Mouse (Mus musculus) forebrain, embryonic 12.5 days (tissue): ENCODE results near the gene Snrpf. TPM values are rescaled to one million over a fixed set of nuclear protein-coding genes. Genes with fewer than 3 reads are reported as not detected.

ENCODE experiments used
- ATAC-seq: fragments of 200-750 bp; cut with Nextera tagmentation; 2 replicates; pipeline ENCODE4 v1.8.0; 2017; ENCODE audit warnings: moderate TSS enrichment; ENCODE audit not compliant: low FRiP score
- H3K27ac ChIP-seq: fragments of 300-500 bp; sonication (generic); 2 replicates; pipeline ENCODE4 v1.5.1; 2016; ENCODE audit warnings: mild to moderate bottlenecking
- H3K27me3 ChIP-seq: fragments of 300-500 bp; sonication (generic); 2 replicates; pipeline ENCODE4 v1.6.1; 2016; ENCODE audit warnings: mild to moderate bottlenecking
- H3K36me3 ChIP-seq: fragments of 300-500 bp; sonication (generic); replicated peaks from 2 replicates; pipeline ENCODE4 v1.6.1; 2016; ENCODE audit warnings: mild to moderate bottlenecking
- H3K4me1 ChIP-seq: fragments of 300-500 bp; sonication (generic); 2 replicates; pipeline ENCODE4 v1.6.1; 2016
- H3K4me2 ChIP-seq: fragments of 300-500 bp; sonication (generic); 2 replicates; pipeline ENCODE4 v1.6.1; 2016; ENCODE audit warnings: mild to moderate bottlenecking, moderate library complexity
- H3K4me3 ChIP-seq: fragments of 300-500 bp; sonication (generic); replicated peaks from 2 replicates; pipeline ENCODE4 v1.5.1; 2016; ENCODE audit warnings: mild to moderate bottlenecking
- H3K9ac ChIP-seq: fragments of 300-500 bp; sonication (generic); 2 replicates; pipeline ENCODE4 v1.6.1; 2016; ENCODE audit warnings: mild to moderate bottlenecking
- H3K9me3 ChIP-seq: fragments of 300-500 bp; sonication (generic); 2 replicates; pipeline ENCODE4 v1.6.1; 2016
- WGBS: fragments of 180-500 bp; shearing (Covaris S2); methylation state at CpG from one replicate; pipeline ENCODE4 v1.1.7; 2016; 5-methylcytosine and 5-hydroxymethylcytosine counted together
- polyA plus RNA-seq: library from polyadenylated mRNA; unstranded; fragments of >200 nt; fragmentation: Nextera tagmentation; extraction: Ambion mirVana; gene quantifications from 2 replicates; pipeline ENCODE4 v1.2.1, GENCODE M21; 2016

Gene Snrpf
- polyA plus RNA-seq, 1 experiment from 2014 or later: 155 TPM

GRCm38 (mm10) chr10:93609236-93609635 is 19.7 kb upstream of the Snrpf start:
- H3K27me3 ChIP-seq: no peaks in the 10 kb centered on the region; the same call in 1 of the 2 replicates
- no peaks in the 10 kb centered on the region for H3K9me3 ChIP-seq
- H3K4me1 ChIP-seq: no peaks in the 10 kb centered on the region
- no peak overlapping the region for H3K4me2 ChIP-seq
- H3K36me3 ChIP-seq: no peaks in the 10 kb centered on the region
- H3K27ac ChIP-seq: no peak overlapping the region
- no peak overlapping the region for H3K4me3 ChIP-seq
- WGBS: 92% methylated on average over 7 of the region's 7 CpGs
- ATAC-seq: no peak
- no peak overlapping the region for H3K9ac ChIP-seq

GRCm38 (mm10) chr10:93608051-93608450 is 18.5 kb upstream of the Snrpf start:
- no peak overlapping the region for H3K4me3 ChIP-seq
- no peaks in the 10 kb centered on the region for H3K4me1 ChIP-seq
- no peaks in the 10 kb centered on the region for H3K9me3 ChIP-seq
- H3K36me3 ChIP-seq: no peaks in the 10 kb centered on the region
- no peak for ATAC-seq
- H3K9ac ChIP-seq: no peak overlapping the region
- H3K4me2 ChIP-seq: no peak overlapping the region
- 54% methylated on average over 9 of the region's 9 CpGs for WGBS
- no peaks in the 10 kb centered on the region; the same call in 1 of the 2 replicates for H3K27me3 ChIP-seq
- no peak overlapping the region for H3K27ac ChIP-seq

- Histone ChIP-seq H3K27me3 (no peaks in the 10 kb centered on the region; the same call in 1 of the 2 replicates), H3K4me1 (no peaks in the 10 kb centered on the region), H3K27ac (no peak overlapping the region), H3K4me2 (no peak overlapping the region), H3K9ac (no peak overlapping the region), H3K4me3 (no peak overlapping the region), H3K9me3 (no peaks in the 10 kb centered on the region), H3K36me3 (no peaks in the 10 kb centered on the region)
- ATAC-seq: no peak
- WGBS: 93% methylated on average over 9 of the region's 9 CpGs
These were observed 16.8 kb upstream of the Snrpf start for GRCm38 (mm10) chr10:93606326-93606725.

- Histone ChIP-seq H3K36me3 (no peaks in the 10 kb centered on the region), H3K9me3 (no peaks in the 10 kb centered on the region), H3K27ac (no peak overlapping the region), H3K4me1 (no peaks in the 10 kb centered on the region), H3K27me3 (no peaks in the 10 kb centered on the region), H3K4me2 (no peak overlapping the region), H3K9ac (no peak overlapping the region), H3K4me3 (no peak overlapping the region)
- ATAC-seq: no peak
- 95% methylated on average over 1 of the region's 1 CpGs for WGBS
These were observed 13.8 kb upstream of the Snrpf start for GRCm38 (mm10) chr10:93603256-93603655.

- Histone ChIP-seq H3K4me3 (no peak overlapping the region), H3K36me3 (no peaks in the 10 kb centered on the region), H3K9ac (no peak overlapping the region), H3K4me1 (no peaks in the 10 kb centered on the region), H3K9me3 (no peaks in the 10 kb centered on the region), H3K27ac (no peak overlapping the region), H3K27me3 (no peaks in the 10 kb centered on the region), H3K4me2 (no peak overlapping the region)
- ATAC-seq: no peak
- WGBS: 62% methylated on average over 5 of the region's 5 CpGs
These were observed 12.8 kb upstream of the Snrpf start for GRCm38 (mm10) chr10:93602309-93602708.

- peaks cover 4% of the 10 kb centered on the region; the same call in 1 of the 2 replicates for H3K4me1 ChIP-seq
- no peaks in the 10 kb centered on the region for H3K36me3 ChIP-seq
- H3K4me3 ChIP-seq: no peak overlapping the region
- no peaks in the 10 kb centered on the region for H3K9me3 ChIP-seq
- no peak for ATAC-seq
- H3K27ac ChIP-seq: no peak overlapping the region
- 81% methylated on average over 3 of the region's 3 CpGs for WGBS
- no peak overlapping the region for H3K4me2 ChIP-seq
- H3K9ac ChIP-seq: no peak overlapping the region
- peaks cover 4% of the 10 kb centered on the region for H3K27me3 ChIP-seq
These were observed 7.1 kb upstream of the Snrpf start for GRCm38 (mm10) chr10:93596641-93597040.

- WGBS: 82% methylated on average over 4 of the region's 4 CpGs
- no peak overlapping the region for H3K9ac ChIP-seq
These were observed 6.3 kb upstream of the Snrpf start for GRCm38 (mm10) chr10:93595831-93596230.

GRCm38 (mm10) chr10:93594022-93594482 is 4.5 kb upstream of the Snrpf start:
- peak; percentile 79 for ATAC-seq
- peak overlapping the region; percentile 74 for H3K4me2 ChIP-seq
- no peaks in the 10 kb centered on the region for H3K9me3 ChIP-seq
- peak overlapping the region; percentile 60 for H3K9ac ChIP-seq
- peaks cover 8% of the 10 kb centered on the region for H3K4me1 ChIP-seq
- peak overlapping the region; percentile 44 for H3K4me3 ChIP-seq
- H3K36me3 ChIP-seq: no peaks in the 10 kb centered on the region
- H3K27me3 ChIP-seq: peaks cover 4% of the 10 kb centered on the region
- H3K27ac ChIP-seq: no peak overlapping the region
- 2% methylated on average over 22 of the region's 22 CpGs for WGBS

More at GRCm38 (mm10) chr10:93595831-93596230, 6.3 kb upstream of the Snrpf start:
- no peak overlapping the region for H3K27ac ChIP-seq
- no peak overlapping the region for H3K4me3 ChIP-seq
- H3K27me3 ChIP-seq: peaks cover 4% of the 10 kb centered on the region
- no peak overlapping the region for H3K4me2 ChIP-seq
- no peaks in the 10 kb centered on the region for H3K9me3 ChIP-seq
- H3K36me3 ChIP-seq: no peaks in the 10 kb centered on the region
- H3K4me1 ChIP-seq: peaks cover 4% of the 10 kb centered on the region; the same call in 1 of the 2 replicates
- ATAC-seq: no peak

GRCm38 (mm10) chr10:93592456-93592855 is 3.0 kb upstream of the Snrpf start:
- Histone ChIP-seq H3K4me3 (no peak overlapping the region), H3K9me3 (no peaks in the 10 kb centered on the region), H3K27ac (no peak overlapping the region), H3K27me3 (peaks cover 4% of the 10 kb centered on the region), H3K4me1 (peaks cover 21% of the 10 kb centered on the region), H3K36me3 (peaks cover 6% of the 10 kb centered on the region), H3K4me2 (no peak overlapping the region), H3K9ac (no peak overlapping the region)
- WGBS: 56% methylated on average over 12 of the region's 12 CpGs
- ATAC-seq: no peak

- Histone ChIP-seq H3K4me3 (peak overlapping the region; percentile 83), H3K9me3 (no peaks in the 10 kb centered on the region), H3K27ac (peak overlapping the region; percentile 84), H3K4me1 (peaks cover 18% of the 10 kb centered on the region), H3K4me2 (peak overlapping the region; percentile 89), H3K9ac (peak overlapping the region; percentile 87), H3K27me3 (no peaks in the 10 kb centered on the region), H3K36me3 (peaks cover 35% of the 10 kb centered on the region)
- 3% methylated on average over 11 of the region's 11 CpGs for WGBS
- ATAC-seq: no peak
These were observed 710 bp downstream of the Snrpf start for GRCm38 (mm10) chr10:93588796-93589195.

- no peak overlapping the region for H3K4me3 ChIP-seq
- H3K27me3 ChIP-seq: no peaks in the 10 kb centered on the region
- H3K9me3 ChIP-seq: no peaks in the 10 kb centered on the region
- no peak overlapping the region for H3K4me2 ChIP-seq
- peak; percentile 51; the same call in 1 of the 2 replicates for ATAC-seq
- H3K36me3 ChIP-seq: peaks cover 12% of the 10 kb centered on the region
- WGBS: 68% methylated on average over 13 of the region's 13 CpGs
- H3K9ac ChIP-seq: no peak overlapping the region
- H3K4me1 ChIP-seq: no peaks in the 10 kb centered on the region
- no peak overlapping the region for H3K27ac ChIP-seq
These were observed 12.1 kb downstream of the Snrpf start for GRCm38 (mm10) chr10:93577271-93577886.

- Histone ChIP-seq H3K27me3 (no peaks in the 10 kb centered on the region), H3K4me3 (no peak overlapping the region)
These were observed 13.5 kb downstream of the Snrpf start for GRCm38 (mm10) chr10:93575960-93576359.

GRCm38 (mm10) chr10:93574966-93575365 is 14.5 kb downstream of the Snrpf start:
- no peak overlapping the region for H3K4me2 ChIP-seq
- no peak overlapping the region for H3K9ac ChIP-seq
- WGBS: 69% methylated on average over 4 of the region's 4 CpGs
- no peak overlapping the region for H3K27ac ChIP-seq
- H3K27me3 ChIP-seq: no peaks in the 10 kb centered on the region
- no peaks in the 10 kb centered on the region; the same call in 1 of the 2 replicates for H3K36me3 ChIP-seq
- H3K4me1 ChIP-seq: no peaks in the 10 kb centered on the region
- ATAC-seq: no peak
- no peak overlapping the region for H3K4me3 ChIP-seq
- H3K9me3 ChIP-seq: no peaks in the 10 kb centered on the region

More at GRCm38 (mm10) chr10:93575960-93576359, 13.5 kb downstream of the Snrpf start:
- no peak overlapping the region for H3K9ac ChIP-seq
- peaks cover under 1% of the 10 kb centered on the region; the same call in 1 of the 2 replicates for H3K36me3 ChIP-seq
- no peaks in the 10 kb centered on the region for H3K9me3 ChIP-seq
- WGBS: 91% methylated on average over 8 of the region's 8 CpGs
- H3K27ac ChIP-seq: no peak overlapping the region
- ATAC-seq: no peak
- H3K4me1 ChIP-seq: no peaks in the 10 kb centered on the region
- H3K4me2 ChIP-seq: no peak overlapping the region
